Mouse (Mus musculus) heart, postnatal 0 days (tissue): ENCODE data around the gene Entpd1.

Experiments
- CTCF ChIP-seq: IDR thresholded peaks from 2 replicates; pipeline ENCODE4 v1.5.1; 2016; ENCODE audit warnings: antibody characterized with exemption, control low read depth, low read depth
- EP300 ChIP-seq: IDR thresholded peaks from 2 replicates; pipeline ENCODE4 v1.6.1; 2016; ENCODE audit warnings: antibody characterized with exemption, low read depth

DNA sequence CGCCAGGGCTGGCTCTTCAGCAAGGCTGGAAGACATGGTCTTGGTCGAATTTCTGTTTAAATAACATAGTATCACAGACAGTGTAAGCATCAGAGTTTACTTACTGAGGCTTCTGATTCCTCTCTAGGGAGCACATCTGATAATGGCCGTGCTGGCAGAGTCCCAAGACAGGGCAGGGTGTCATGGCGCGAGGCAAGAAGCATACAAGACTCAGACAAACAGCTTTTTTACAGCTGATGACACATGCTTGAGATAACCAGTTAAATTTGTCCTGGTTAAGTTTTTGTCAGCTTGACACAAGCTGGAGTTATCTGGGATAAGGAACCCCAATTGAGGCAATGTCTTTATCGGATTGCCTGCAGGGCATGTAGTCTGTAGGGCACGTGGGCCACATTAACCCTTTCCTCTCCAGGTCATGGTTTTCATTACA, 157.2 kb downstream of the Entpd1 start:
- TF ChIP-seq CTCF (no peak), EP300 (no peak)
